In genomic region chr10:111523894-111524293, GRCm38 (mm10) we compare ENCODE assay signal across 23 mouse cellular contexts. TPM values are rescaled to one million over a fixed set of nuclear protein-coding genes. Genes with fewer than 3 reads are reported as not detected.
DNase-seq lines count a peak whose midpoint lies in the region; ATAC-seq and TF ChIP-seq lines count a peak whose summit lies in the region.
"Had no signal": no experiment of that assay in that cellular context is flagged by ENCODE, and none has a peak within 500 bp of the region (broad histone marks: within the 10 kb centered on the region; RNA-seq: fewer than 3 reads in every experiment).

No protein-coding gene starts in this region.

- TF ChIP-seq CTCF in midbrain, postnatal 0 days (IDR thresholded peaks at IDR 0.05): no peak
- no peak for TF ChIP-seq CTCF in brain, embryonic 14.5 days (IDR thresholded peaks at IDR 0.05; ENCODE audit: borderline replicate concordance, extremely low read depth, insufficient read depth, insufficient read length)

- peak overlapping the region; percentile 21 for H3K27ac ChIP-seq in midbrain, embryonic 12.5 days (replicated peaks)
- no peak overlapping the region for H3K27ac ChIP-seq in midbrain, postnatal 0 days (ENCODE audit: low read depth, low read length)
- no peak overlapping the region for H3K27ac ChIP-seq in neural tube, embryonic 12.5 days
- H3K27ac ChIP-seq in neural tube, embryonic 15.5 days (replicated peaks): no peak overlapping the region
- H3K27ac ChIP-seq: embryonic facial prominence, embryonic 10.5 days; embryonic facial prominence, embryonic 13.5 days; forebrain, embryonic 13.5 days; hindbrain, embryonic 15.5 days had no signal

- no peak overlapping the region for H3K4me2 ChIP-seq in midbrain, embryonic 12.5 days (replicated peaks)
- H3K4me2 ChIP-seq in midbrain, postnatal 0 days (ENCODE audit: low read depth, low read length, poor library complexity, severe bottlenecking): no peak overlapping the region
- H3K4me2 ChIP-seq in neural tube, embryonic 12.5 days (replicated peaks): no peak overlapping the region
- no peak overlapping the region for H3K4me2 ChIP-seq in neural tube, embryonic 15.5 days
- H3K4me2 ChIP-seq: embryonic facial prominence, embryonic 13.5 days; forebrain, embryonic 13.5 days; heart, embryonic 11.5 days; hindbrain, embryonic 15.5 days had no signal

- ATAC-seq in midbrain, embryonic 12.5 days (ENCODE audit: low FRiP score, low read depth): no peak; the same call in 1 of the 2 replicates
- ATAC-seq in midbrain, postnatal 0 days (ENCODE audit: low FRiP score): no peak
- 0 out of 2 replicates have a peak, but pooled peaks have one; percentile 42 for ATAC-seq in neural tube, embryonic 12.5 days (ENCODE audit: low FRiP score, low read depth)
- ATAC-seq in neural tube, embryonic 15.5 days (ENCODE audit: low FRiP score): no peak
- ATAC-seq: activated CD4-positive, CD25-positive, alpha-beta regulatory T cell, adult 4 months; forebrain, embryonic 13.5 days; forebrain, embryonic 16.5 days had no signal

- no peaks in the 10 kb centered on the region for H3K27me3 ChIP-seq in midbrain, embryonic 12.5 days
- no peaks in the 10 kb centered on the region for H3K27me3 ChIP-seq in midbrain, postnatal 0 days (ENCODE audit: insufficient read depth, low read length)
- no peaks in the 10 kb centered on the region for H3K27me3 ChIP-seq in neural tube, embryonic 12.5 days (replicated peaks)
- H3K27me3 ChIP-seq in neural tube, embryonic 15.5 days (replicated peaks): no peaks in the 10 kb centered on the region
- H3K27me3 ChIP-seq: embryonic facial prominence, embryonic 13.5 days; forebrain, embryonic 13.5 days; hindbrain, embryonic 15.5 days had no signal

- H3K9me3 ChIP-seq in midbrain, embryonic 12.5 days: no peaks in the 10 kb centered on the region
- H3K9me3 ChIP-seq in midbrain, postnatal 0 days (ENCODE audit: low read length): no peaks in the 10 kb centered on the region
- no peaks in the 10 kb centered on the region for H3K9me3 ChIP-seq in neural tube, embryonic 12.5 days
- H3K9me3 ChIP-seq in neural tube, embryonic 15.5 days (replicated peaks): no peaks in the 10 kb centered on the region
- H3K9me3 ChIP-seq: embryonic facial prominence, embryonic 10.5 days; embryonic facial prominence, embryonic 13.5 days; forebrain, embryonic 13.5 days; hindbrain, embryonic 10.5 days; hindbrain, embryonic 15.5 days had no signal

- peaks cover 15% of the 10 kb centered on the region; the same call in 1 of the 2 replicates for H3K4me1 ChIP-seq in midbrain, embryonic 12.5 days
- H3K4me1 ChIP-seq in midbrain, postnatal 0 days (ENCODE audit: insufficient read depth, low read length): 0 out of 2 replicates have a peak, but pooled peaks cover 6% of the 10 kb centered on the region
- peaks cover 15% of the 10 kb centered on the region for H3K4me1 ChIP-seq in neural tube, embryonic 12.5 days
- H3K4me1 ChIP-seq in neural tube, embryonic 15.5 days: peaks cover 19% of the 10 kb centered on the region; the same call in 1 of the 2 replicates

- no peak overlapping the region for H3K4me3 ChIP-seq in midbrain, embryonic 12.5 days
- H3K4me3 ChIP-seq in midbrain, postnatal 0 days (ENCODE audit: low read depth, low read length): no peak overlapping the region
- H3K4me3 ChIP-seq in neural tube, embryonic 12.5 days: no peak overlapping the region
- no peak overlapping the region for H3K4me3 ChIP-seq in neural tube, embryonic 15.5 days (replicated peaks)
- H3K4me3 ChIP-seq: embryonic facial prominence, embryonic 10.5 days; embryonic facial prominence, embryonic 13.5 days; erythroblast, embryonic 14.5 days; forebrain, embryonic 13.5 days; hindbrain, embryonic 10.5 days; hindbrain, embryonic 15.5 days had no signal

- TF ChIP-seq POLR2A in brain, embryonic 14.5 days (IDR thresholded peaks at IDR 0.05; ENCODE audit: borderline replicate concordance, extremely low read depth, insufficient read depth, insufficient read length, poor library complexity, severe bottlenecking): no peak

- H3K9ac ChIP-seq in midbrain, embryonic 12.5 days (replicated peaks): no peak overlapping the region
- no peak overlapping the region for H3K9ac ChIP-seq in midbrain, postnatal 0 days (replicated peaks; ENCODE audit: low read length, poor library complexity, severe bottlenecking)
- H3K9ac ChIP-seq in neural tube, embryonic 12.5 days: no peak overlapping the region
- no peak overlapping the region for H3K9ac ChIP-seq in neural tube, embryonic 15.5 days (replicated peaks)
- H3K9ac ChIP-seq: embryonic facial prominence, embryonic 13.5 days; forebrain, embryonic 13.5 days; hindbrain, embryonic 15.5 days had no signal

- DNase-seq in embryo, embryonic 10 days (ENCODE audit: low spot score): peak; percentile 21
- DNase-seq in embryo, embryonic 11 days: no peak
- DNase-seq in midbrain, postnatal 0 days (ENCODE audit: low spot score): no peak
- DNase-seq in brain, embryonic 14.5 days (ENCODE audit: low read depth): peak; percentile 55
- DNase-seq: adrenal gland, adult 8-10 months; adrenal gland, postnatal 25 days; cerebellum, adult 18-20 months; cerebellum, adult 9-10 months; cerebellum, postnatal 14 days; gastrocnemius, postnatal 10 days; gastrocnemius, postnatal 36 days had no signal

- WGBS in midbrain, embryonic 12.5 days: 37% methylated on average over 12 of the region's 12 CpGs
- 27% methylated on average over 12 of the region's 12 CpGs for WGBS in midbrain, postnatal 0 days
- 48% methylated on average over 12 of the region's 12 CpGs for WGBS in neural tube, embryonic 12.5 days
- 32% methylated on average over 12 of the region's 12 CpGs for WGBS in neural tube, embryonic 15.5 days

- no peaks in the 10 kb centered on the region for H3K36me3 ChIP-seq in midbrain, embryonic 12.5 days
- no peaks in the 10 kb centered on the region for H3K36me3 ChIP-seq in midbrain, postnatal 0 days (ENCODE audit: insufficient read depth, low read length)
- H3K36me3 ChIP-seq in neural tube, embryonic 12.5 days: no peaks in the 10 kb centered on the region
- H3K36me3 ChIP-seq in neural tube, embryonic 15.5 days: no peaks in the 10 kb centered on the region
- H3K36me3 ChIP-seq: embryonic facial prominence, embryonic 10.5 days; embryonic facial prominence, embryonic 13.5 days; hindbrain, embryonic 10.5 days; hindbrain, embryonic 15.5 days had no signal

RNA-seq across cellular contexts. Expression of gene Phlda1, which starts 17.8 kb away (rescaled TPM):
- polyA plus RNA-seq in midbrain, embryonic 12.5 days (2016; fragmentation: Nextera tagmentation; extraction: Ambion mirVana): 19.6 and 20.3 TPM in 2 replicates
- 6.8 and 7.0 TPM in 2 replicates for total RNA-seq in midbrain, postnatal 0 days (2014; rRNA removed)
- 32.6 and 32.9 TPM in 2 replicates for polyA plus RNA-seq in midbrain, postnatal 0 days (2015; fragmentation: Nextera tagmentation; extraction: Ambion mirVana)
- 47.4 and 59.2 TPM in 2 replicates for polyA plus RNA-seq in neural tube, embryonic 12.5 days (2016; fragmentation: Nextera tagmentation; extraction: Ambion mirVana)
- 67.4 and 69.7 TPM in 2 replicates for polyA plus RNA-seq in neural tube, embryonic 15.5 days (2015; fragmentation: Nextera tagmentation; extraction: Ambion mirVana)
- 28.5 and 40.6 TPM in 2 replicates for polyA plus RNA-seq in brain, embryonic 14.5 days (2012; rRNA removed)

RNA-seq across cellular contexts. Expression of gene Nap1l1, which starts 50.9 kb away (rescaled TPM):
- 312 and 318 TPM in 2 replicates for polyA plus RNA-seq in midbrain, embryonic 12.5 days (2016; fragmentation: Nextera tagmentation; extraction: Ambion mirVana)
- total RNA-seq in midbrain, postnatal 0 days (2014; rRNA removed): 57.1 and 83.3 TPM in 2 replicates
- polyA plus RNA-seq in midbrain, postnatal 0 days (2015; fragmentation: Nextera tagmentation; extraction: Ambion mirVana): 160 and 171 TPM in 2 replicates
- 247 and 251 TPM in 2 replicates for polyA plus RNA-seq in neural tube, embryonic 12.5 days (2016; fragmentation: Nextera tagmentation; extraction: Ambion mirVana)
- 162 and 180 TPM in 2 replicates for polyA plus RNA-seq in neural tube, embryonic 15.5 days (2015; fragmentation: Nextera tagmentation; extraction: Ambion mirVana)
- 201 and 274 TPM in 2 replicates for polyA plus RNA-seq in brain, embryonic 14.5 days (2012; rRNA removed)

Comparison
In these comparisons a context has a peak if more than half of its experiments do, and no peak if none do; other contexts are left out.
1. DNase-seq: peak in embryo, embryonic 10 days (single experiment) and brain, embryonic 14.5 days (single experiment); none in embryo, embryonic 11 days (single experiment) and midbrain, postnatal 0 days (single experiment).